Mouse (Mus musculus) olfactory bulb, adult 2 months (tissue): ENCODE data around the gene Cenpx.

Experiments used
- CTCF ChIP-seq: fragments of 200-500 bp; IDR thresholded peaks from 2 replicates; pipeline ENCODE4 v1.5.1; 2012; ENCODE audit warnings: low read depth, mild to moderate bottlenecking, low read length, moderate library complexity; ENCODE audit not compliant: insufficient read depth
- POLR2A ChIP-seq: fragments of 200-500 bp; IDR thresholded peaks from 2 replicates; pipeline ENCODE4 v1.6.1; 2012; ENCODE audit warnings: mild to moderate bottlenecking, low read depth, low read length, moderate library complexity; ENCODE audit not compliant: insufficient read depth

- TF ChIP-seq POLR2A (no peak), CTCF (no peak)
Observed at GRCm38 (mm10) chr11:120689365-120689764, 24.2 kb downstream of the Cenpx start.
